ENCODE assay signal across 1 mouse cellular context in genomic region chr5:134183880-134184808, GRCm38 (mm10).
TF ChIP-seq lines count a peak whose summit lies in the region.

Gene Gtf2ird2, plus strand, starts transcription at chr5:134184019.

TF ChIP-seq in CH12.LX, 34 proteins besides CTCF, POLR2A, EP300 and RAD21 (continued from another document):
- TF ChIP-seq TCF12 (IDR thresholded peaks at IDR 0.05; ENCODE audit: low read depth, low read length) (no peak; the same call in none of the 2 replicates), SMC3 (IDR thresholded peaks at IDR 0.05; ENCODE audit: low read depth, low read length) (no peak), KAT2A (IDR thresholded peaks at IDR 0.05; ENCODE audit: insufficient replicate concordance, low read length) (0 out of 2 replicates have a peak, but pooled peaks have one; percentile 63), CHD1 (IDR thresholded peaks at IDR 0.05; ENCODE audit: low read depth, low read length) (no peak), SIN3A (IDR thresholded peaks at IDR 0.05; ENCODE audit: low read length) (no peak), ELF1 (IDR thresholded peaks at IDR 0.05; ENCODE audit: low read depth, low read length) (peak; percentile 85), UBTF (IDR thresholded peaks at IDR 0.05; ENCODE audit: low read depth, low read length) (no peak), POLR2AphosphoS2 (IDR thresholded peaks at IDR 0.05; ENCODE audit: low read depth, low read length) (no peak), BHLHE40 (IDR thresholded peaks at IDR 0.05; ENCODE audit: low read depth, low read length) (peak; percentile 98), USF1 (IDR thresholded peaks at IDR 0.05; ENCODE audit: low read depth, low read length) (peak; percentile 88), NELFE (IDR thresholded peaks at IDR 0.05; ENCODE audit: low read depth, low read length) (0 out of 2 replicates have a peak, but pooled peaks have one; percentile 68), ETS1 (conservative IDR thresholded peaks at IDR 0.05; ENCODE audit: low read depth, low read length) (no peak), HCFC1 (IDR thresholded peaks at IDR 0.05; ENCODE audit: low read depth, low read length) (peak; percentile 63), MXI1 (IDR thresholded peaks at IDR 0.05; ENCODE audit: low read depth, low read length) (peak; percentile 93), NRF1 (IDR thresholded peaks at IDR 0.05; ENCODE audit: low read depth, low read length) (peak; percentile 89), PAX5 (IDR thresholded peaks at IDR 0.05; ENCODE audit: low read length) (no peak), ZMIZ1 (IDR thresholded peaks at IDR 0.05; ENCODE audit: low read depth, low read length) (no peak), JUN (IDR thresholded peaks at IDR 0.05; ENCODE audit: insufficient read depth, low read depth, low read length) (no peak), E2F4 (IDR thresholded peaks at IDR 0.05; ENCODE audit: insufficient replicate concordance, low read depth, low read length) (no peak), ZNF384 (IDR thresholded peaks at IDR 0.05; ENCODE audit: low read depth, low read length) (no peak), ZKSCAN1 (IDR thresholded peaks at IDR 0.05; ENCODE audit: borderline replicate concordance, low read depth, low read length) (no peak), IRF4 (IDR thresholded peaks at IDR 0.05; ENCODE audit: low read depth, low read length) (no peak; the same call in 1 of the 2 replicates), TBP (conservative IDR thresholded peaks at IDR 0.05; ENCODE audit: low read depth, low read length) (0 out of 2 replicates have a peak, but pooled peaks have one; percentile 21), ZC3H11A (IDR thresholded peaks at IDR 0.05; ENCODE audit: low read depth, low read length) (no peak), MEF2A (IDR thresholded peaks at IDR 0.05; ENCODE audit: borderline replicate concordance, low read depth, low read length) (0 out of 2 replicates have a peak, but pooled peaks have one; percentile 42)
